15 mouse cellular contexts compared by ENCODE assay signal in genomic region chr6:48440306-48441014, GRCm38 (mm10). TPM values are rescaled to one million over a fixed set of nuclear protein-coding genes. Genes with fewer than 3 reads are reported as not detected.
DNase-seq lines count a peak whose midpoint lies in the region; ATAC-seq lines count a peak whose summit lies in the region.
"Had no signal": no experiment of that assay in that cellular context is flagged by ENCODE, and none has a peak within 500 bp of the region (broad histone marks: within the 10 kb centered on the region; RNA-seq: fewer than 3 reads in every experiment).

No protein-coding gene starts in this region.

- intact Hi-C loops in left cerebral cortex, postnatal 36 days (cut with DNase I): no loop called here

- H3K9me3 ChIP-seq in neural tube, embryonic 12.5 days: no peaks in the 10 kb centered on the region
- H3K9me3 ChIP-seq in neural tube, embryonic 15.5 days (replicated peaks): no peaks in the 10 kb centered on the region
- no peaks in the 10 kb centered on the region for H3K9me3 ChIP-seq in embryonic facial prominence, embryonic 15.5 days (replicated peaks)
- no peaks in the 10 kb centered on the region for H3K9me3 ChIP-seq in limb, embryonic 13.5 days
- H3K9me3 ChIP-seq: forebrain, embryonic 15.5 days; hindbrain, embryonic 12.5 days had no signal

- H3K9ac ChIP-seq in neural tube, embryonic 12.5 days: no peak overlapping the region
- H3K9ac ChIP-seq in neural tube, embryonic 15.5 days (replicated peaks): no peak overlapping the region
- no peak overlapping the region for H3K9ac ChIP-seq in embryonic facial prominence, embryonic 15.5 days
- H3K9ac ChIP-seq in limb, embryonic 13.5 days: no peak overlapping the region
- H3K9ac ChIP-seq: forebrain, embryonic 15.5 days had no signal

- peaks cover 21% of the 10 kb centered on the region for H3K36me3 ChIP-seq in neural tube, embryonic 12.5 days
- H3K36me3 ChIP-seq in neural tube, embryonic 15.5 days: peaks cover 34% of the 10 kb centered on the region
- peaks cover 53% of the 10 kb centered on the region for H3K36me3 ChIP-seq in embryonic facial prominence, embryonic 15.5 days
- H3K36me3 ChIP-seq in limb, embryonic 13.5 days: peaks cover 64% of the 10 kb centered on the region

- WGBS in neural tube, embryonic 12.5 days: 38% methylated on average over 14 of the region's 14 CpGs
- WGBS in neural tube, embryonic 15.5 days: 47% methylated on average over 14 of the region's 14 CpGs
- WGBS in embryonic facial prominence, embryonic 15.5 days: 24% methylated on average over 14 of the region's 14 CpGs
- 33% methylated on average over 14 of the region's 14 CpGs for WGBS in limb, embryonic 13.5 days

- DNase-seq in embryo, embryonic 11 days: peak; percentile 21
- no peak for DNase-seq in embryo, embryonic 10.5 days (ENCODE audit: low spot score)
- no peak for DNase-seq in left cerebral cortex, postnatal 36 days (ENCODE audit: low spot score in 2 of 2)
- DNase-seq in c-Kit-positive CD71-positive TER-119-positive erythroid progenitor cells, embryonic 14.5 days (ENCODE audit: low spot score): no peak
- DNase-seq: cerebellum, postnatal 10 days; liver; lung, postnatal 14 days; right cerebral cortex, postnatal 4 days had no signal

- no peak for ATAC-seq in neural tube, embryonic 12.5 days (ENCODE audit: low FRiP score, low read depth)
- no peak for ATAC-seq in neural tube, embryonic 15.5 days (ENCODE audit: low FRiP score)
- ATAC-seq in embryonic facial prominence, embryonic 15.5 days (ENCODE audit: insufficient number of reproducible peaks, low FRiP score, low TSS enrichment, low read depth): no peak
- ATAC-seq in limb, embryonic 13.5 days (ENCODE audit: low FRiP score, low read depth): no peak
- ATAC-seq: forebrain, embryonic 15.5 days; midbrain, embryonic 16.5 days had no signal

- H3K4me1 ChIP-seq in neural tube, embryonic 12.5 days: peaks cover 35% of the 10 kb centered on the region
- H3K4me1 ChIP-seq in neural tube, embryonic 15.5 days: peaks cover 43% of the 10 kb centered on the region
- peaks cover 55% of the 10 kb centered on the region for H3K4me1 ChIP-seq in embryonic facial prominence, embryonic 15.5 days
- peaks cover 58% of the 10 kb centered on the region for H3K4me1 ChIP-seq in limb, embryonic 13.5 days

- H3K4me3 ChIP-seq in neural tube, embryonic 12.5 days: no peak overlapping the region
- H3K4me3 ChIP-seq in neural tube, embryonic 15.5 days (replicated peaks): no peak overlapping the region
- no peak overlapping the region for H3K4me3 ChIP-seq in embryonic facial prominence, embryonic 15.5 days (replicated peaks)
- no peak overlapping the region for H3K4me3 ChIP-seq in limb, embryonic 13.5 days
- H3K4me3 ChIP-seq: forebrain, embryonic 15.5 days; hindbrain, embryonic 12.5 days had no signal

- peaks cover 40% of the 10 kb centered on the region for H3K27me3 ChIP-seq in neural tube, embryonic 12.5 days (replicated peaks)
- peaks cover 41% of the 10 kb centered on the region for H3K27me3 ChIP-seq in neural tube, embryonic 15.5 days (replicated peaks)
- no peaks in the 10 kb centered on the region for H3K27me3 ChIP-seq in embryonic facial prominence, embryonic 15.5 days
- peaks cover 33% of the 10 kb centered on the region for H3K27me3 ChIP-seq in limb, embryonic 13.5 days

- H3K27ac ChIP-seq in neural tube, embryonic 12.5 days: no peak overlapping the region
- no peak overlapping the region for H3K27ac ChIP-seq in neural tube, embryonic 15.5 days (replicated peaks)
- H3K27ac ChIP-seq in embryonic facial prominence, embryonic 15.5 days (replicated peaks): 0 out of 2 replicates have a peak overlapping the region, but pooled peaks have one; percentile 39
- H3K27ac ChIP-seq in limb, embryonic 13.5 days: no peak overlapping the region
- H3K27ac ChIP-seq: forebrain, embryonic 15.5 days; hindbrain, embryonic 12.5 days had no signal

- peak overlapping the region; percentile 4; the same call in 1 of the 2 replicates for H3K4me2 ChIP-seq in neural tube, embryonic 12.5 days (replicated peaks)
- H3K4me2 ChIP-seq in neural tube, embryonic 15.5 days: no peak overlapping the region
- no peak overlapping the region for H3K4me2 ChIP-seq in embryonic facial prominence, embryonic 15.5 days (replicated peaks)
- 0 out of 2 replicates have a peak overlapping the region, but pooled peaks have one; percentile 11 for H3K4me2 ChIP-seq in limb, embryonic 13.5 days (replicated peaks)
- H3K4me2 ChIP-seq: forebrain, embryonic 15.5 days; hindbrain, embryonic 12.5 days had no signal

RNA-seq across cellular contexts. Expression of gene Zfp467, which starts 5.2 kb away (rescaled TPM):
- 18.4 and 18.5 TPM in 2 replicates for polyA plus RNA-seq in neural tube, embryonic 12.5 days (2016; fragmentation: Nextera tagmentation; extraction: Ambion mirVana)
- polyA plus RNA-seq in neural tube, embryonic 15.5 days (2015; fragmentation: Nextera tagmentation; extraction: Ambion mirVana): 27.6 and 33.6 TPM in 2 replicates
- polyA plus RNA-seq in embryonic facial prominence, embryonic 15.5 days (2015; fragmentation: Nextera tagmentation; extraction: Ambion mirVana): 28.5 and 29.5 TPM in 2 replicates
- polyA plus RNA-seq in limb, embryonic 13.5 days (2015; fragmentation: Nextera tagmentation; extraction: Ambion mirVana): 23.0 and 24.7 TPM in 2 replicates
- 10 to 100 TPM; 24.7 to 28.8 TPM for total RNA-seq in left cerebral cortex, postnatal 36 days (2021)

RNA-seq across cellular contexts. Expression of gene Sspo, which starts 7.6 kb away (rescaled TPM):
- 0.28 and 0.63 TPM in 2 replicates for polyA plus RNA-seq in neural tube, embryonic 12.5 days (2016; fragmentation: Nextera tagmentation; extraction: Ambion mirVana)
- 0.34 and 0.54 TPM in 2 replicates for polyA plus RNA-seq in neural tube, embryonic 15.5 days (2015; fragmentation: Nextera tagmentation; extraction: Ambion mirVana)
- polyA plus RNA-seq in embryonic facial prominence, embryonic 15.5 days (2015; fragmentation: Nextera tagmentation; extraction: Ambion mirVana): 0.25 and 0.51 TPM in 2 replicates
- polyA plus RNA-seq in limb, embryonic 13.5 days (2015; fragmentation: Nextera tagmentation; extraction: Ambion mirVana): 0.23 and 0.47 TPM in 2 replicates
- total RNA-seq in left cerebral cortex, postnatal 36 days (2021): 1 to 10 TPM; 1.0 to 1.2 TPM

RNA-seq across cellular contexts. Expression of gene Krba1, which starts 45.1 kb away (rescaled TPM):
- polyA plus RNA-seq in neural tube, embryonic 12.5 days (2016; fragmentation: Nextera tagmentation; extraction: Ambion mirVana): 26.3 and 27.4 TPM in 2 replicates
- 23.5 and 25.0 TPM in 2 replicates for polyA plus RNA-seq in neural tube, embryonic 15.5 days (2015; fragmentation: Nextera tagmentation; extraction: Ambion mirVana)
- polyA plus RNA-seq in embryonic facial prominence, embryonic 15.5 days (2015; fragmentation: Nextera tagmentation; extraction: Ambion mirVana): 21.9 and 22.6 TPM in 2 replicates
- 25.4 and 29.5 TPM in 2 replicates for polyA plus RNA-seq in limb, embryonic 13.5 days (2015; fragmentation: Nextera tagmentation; extraction: Ambion mirVana)
- 10 to 100 TPM; 39.0 to 47.2 TPM for total RNA-seq in left cerebral cortex, postnatal 36 days (2021)

Comparison
In these comparisons a context has a peak if more than half of its experiments do, and no peak if none do; other contexts are left out.
1. H3K4me2 ChIP-seq: peak in neural tube, embryonic 12.5 days (single experiment) and limb, embryonic 13.5 days (single experiment); none in neural tube, embryonic 15.5 days (single experiment) and embryonic facial prominence, embryonic 15.5 days (single experiment).